Mouse (Mus musculus) testis, adult 2 months (tissue): Measurements from ENCODE around the gene Olfr492.

ENCODE experiments used
- CTCF ChIP-seq: fragments of 200-500 bp; IDR thresholded peaks from 2 replicates; pipeline ENCODE4 v1.5.1; 2012; ENCODE audit warnings: low read depth, mild to moderate bottlenecking, inconsistent platforms, low read length, moderate library complexity; ENCODE audit not compliant: control insufficient read depth, insufficient read depth, insufficient replicate concordance
- POLR2A ChIP-seq: fragments of 200-500 bp; IDR thresholded peaks from 2 replicates; pipeline ENCODE4 v1.6.1; 2012; ENCODE audit warnings: low read depth, mild to moderate bottlenecking, inconsistent platforms, low read length, moderate library complexity; ENCODE audit not compliant: control insufficient read depth

GRCm38 (mm10) chr7:108365035-108365434, 41.6 kb upstream of the Olfr492 start, which contains the start of gene Olfr494:
- TF ChIP-seq POLR2A (no peak), CTCF (no peak)
